Mouse (Mus musculus): ENCODE measurements at regions not wholly inside any gene's neighbourhood (a gene's known extent, or its start where the extent isn't known, plus 50 kb on each side); places are given as distances from the start of the nearest gene placed in this dataset.
"Not testable (repeated sequence)": the region's sequence is repeated elsewhere in the genome, so short reads cannot be mapped to it uniquely, and the experiment has no call there.

DNA sequence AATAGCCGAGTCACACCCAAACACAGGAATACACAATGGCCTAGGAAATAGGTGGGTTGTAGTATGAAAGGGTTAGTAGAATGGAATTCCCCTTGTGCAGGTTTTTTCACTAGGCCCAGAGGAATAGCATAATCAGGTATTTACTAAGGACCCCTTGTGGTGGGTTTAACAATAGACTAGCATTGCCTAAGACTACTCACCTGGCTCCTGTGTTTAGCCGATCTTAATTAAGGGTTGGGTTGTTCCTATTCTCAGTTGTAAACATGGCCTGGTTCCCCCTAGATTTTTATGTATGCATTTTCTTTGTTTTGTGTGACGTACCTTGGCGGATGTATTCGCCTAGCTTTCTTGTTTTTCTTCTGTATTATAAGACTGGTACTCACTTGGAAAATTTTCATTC is 90.8 kb upstream of the Srd5a2 start:
- not testable (repeated sequence) for H3K9me3 ChIP-seq; H3K27ac ChIP-seq; H3K4me1 ChIP-seq (replicated peaks); H3K27me3 ChIP-seq; ATAC-seq (ENCODE audit: low FRiP score); H3K4me3 ChIP-seq; H3K4me2 ChIP-seq; H3K9ac ChIP-seq; H3K36me3 ChIP-seq
- WGBS = 95% methylated on average over 5 of the region's 5 CpGs

DNA sequence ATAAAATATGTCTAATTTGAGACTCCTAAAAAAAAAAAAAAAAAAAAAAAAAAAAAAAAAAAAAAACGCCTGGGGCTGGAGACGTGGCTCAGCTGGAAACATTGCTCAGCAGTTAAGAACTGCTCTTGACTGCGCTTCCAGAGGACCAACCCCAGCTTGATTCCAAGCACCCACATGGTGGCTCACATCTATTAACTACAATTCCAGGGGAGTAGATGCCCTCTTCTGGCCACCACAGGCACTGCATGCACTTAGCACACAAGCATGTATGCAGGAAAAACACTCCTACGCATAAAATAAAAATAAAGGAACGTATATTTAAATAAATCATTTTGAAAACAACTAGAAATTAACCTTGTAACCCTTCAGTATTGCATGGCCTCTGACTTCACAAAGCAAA is 87.3 kb upstream of the Srd5a2 start:
- ATAC-seq (ENCODE audit: low FRiP score) = no peak
- 81% methylated on average over 5 of the region's 5 CpGs for WGBS
- Histone ChIP-seq H3K9me3 (no peaks in the 10 kb centered on the region), H3K27me3 (no peaks in the 10 kb centered on the region), H3K27ac (no peak overlapping the region), H3K36me3 (no peaks in the 10 kb centered on the region), H3K4me2 (no peak overlapping the region), H3K4me3 (no peak overlapping the region), H3K9ac (no peak overlapping the region), H3K4me1 (replicated peaks) (no peaks in the 10 kb centered on the region)

DNA sequence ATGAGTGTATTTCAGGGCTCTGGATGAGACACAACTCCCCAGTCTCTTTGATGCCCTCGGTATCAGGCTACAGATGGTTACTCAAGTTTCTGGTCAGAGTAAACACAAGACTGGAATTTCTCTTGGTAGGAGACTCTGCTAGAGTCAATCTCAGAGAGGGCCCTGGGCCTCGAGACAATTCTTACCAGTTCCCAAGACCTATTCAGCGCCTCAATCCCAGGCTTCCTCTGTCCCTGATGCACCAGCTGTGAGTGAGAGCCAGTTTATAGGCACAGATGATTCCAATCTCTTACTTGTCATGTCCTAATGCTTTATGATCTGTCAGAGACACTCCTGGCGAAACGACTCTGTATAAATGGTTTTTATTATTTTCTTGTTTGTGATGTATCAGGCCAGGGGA is 83.8 kb upstream of the Srd5a2 start:
- Histone ChIP-seq H3K9ac (no peak overlapping the region), H3K27me3 (no peaks in the 10 kb centered on the region), H3K4me2 (no peak overlapping the region), H3K4me3 (no peak overlapping the region), H3K27ac (no peak overlapping the region), H3K36me3 (no peaks in the 10 kb centered on the region), H3K9me3 (no peaks in the 10 kb centered on the region), H3K4me1 (replicated peaks) (no peaks in the 10 kb centered on the region)
- 85% methylated on average over 5 of the region's 5 CpGs for WGBS
- no peak for ATAC-seq (ENCODE audit: low FRiP score)

DNA sequence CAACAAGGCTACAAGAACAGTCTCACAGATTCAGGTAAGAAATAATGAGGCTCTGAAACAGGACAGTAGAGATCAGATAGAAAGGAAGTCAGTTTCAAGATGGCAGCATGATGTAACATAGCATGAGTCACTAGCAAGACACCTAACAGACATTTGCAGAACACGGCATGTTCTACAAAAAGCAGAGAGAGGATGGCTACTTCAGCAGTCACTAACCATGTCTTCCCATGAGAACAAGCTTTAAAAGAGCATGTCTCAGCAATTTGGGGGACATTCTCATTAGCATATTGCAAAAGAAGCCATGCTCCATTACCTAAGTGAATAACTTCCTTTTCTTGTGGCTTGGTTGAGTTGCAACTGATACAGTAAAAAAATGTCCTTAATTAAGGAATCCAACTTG is 75.2 kb upstream of the Srd5a2 start:
- no peak for ATAC-seq (ENCODE audit: low FRiP score)
- Histone ChIP-seq H3K27me3 (no peaks in the 10 kb centered on the region), H3K4me1 (replicated peaks) (no peaks in the 10 kb centered on the region), H3K9ac (no peak overlapping the region), H3K4me2 (no peak overlapping the region), H3K4me3 (no peak overlapping the region), H3K9me3 (no peaks in the 10 kb centered on the region), H3K36me3 (no peaks in the 10 kb centered on the region), H3K27ac (no peak overlapping the region)
- WGBS = 92% methylated on average over 1 of the region's 1 CpGs

DNA sequence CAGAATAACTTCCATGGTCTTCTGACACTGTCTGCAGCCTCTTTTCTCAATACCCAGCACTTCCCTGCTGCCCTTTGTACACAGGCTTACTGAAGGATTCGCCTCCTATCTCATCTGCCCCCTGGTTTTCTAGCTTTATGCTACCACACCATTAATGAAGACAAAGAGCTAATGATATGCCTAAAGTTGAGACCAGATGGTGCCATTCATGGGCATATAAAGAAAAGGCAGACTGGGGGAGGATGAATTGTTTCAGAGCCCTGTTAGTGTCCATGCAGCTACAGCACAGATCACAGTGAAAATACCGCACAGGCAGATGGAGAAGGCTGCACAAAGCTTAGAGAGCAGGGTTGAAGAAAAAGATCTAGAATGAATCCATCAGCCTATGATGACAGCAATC is 73.3 kb upstream of the Srd5a2 start:
- Histone ChIP-seq H3K4me2 (no peak overlapping the region), H3K36me3 (no peaks in the 10 kb centered on the region), H3K27ac (0 out of 2 replicates have a peak overlapping the region, but pooled peaks have one; percentile 0), H3K4me1 (replicated peaks) (no peaks in the 10 kb centered on the region), H3K4me3 (no peak overlapping the region), H3K27me3 (no peaks in the 10 kb centered on the region), H3K9me3 (no peaks in the 10 kb centered on the region), H3K9ac (no peak overlapping the region)
- 25% methylated on average over 2 of the region's 2 CpGs for WGBS
- peak; percentile 39; the same call in 1 of the 2 replicates for ATAC-seq (ENCODE audit: low FRiP score)

Data from hindbrain, embryonic 13.5 days (tissue).